Mouse (Mus musculus) ovary, postnatal 10 days (tissue): ENCODE results near the gene Parvg.
"Not testable (repeated sequence)": the region's sequence is repeated elsewhere in the genome, so short reads cannot be mapped to it uniquely, and the experiment has no call there.

Experiments used
- DNase-seq: peaks from one replicate; pipeline ENCODE4 v3.0.0; 2022; ENCODE audit warnings: low spot score

The Parvg gene

GRCm38 (mm10) chr15:84323966-84324869 is at the start of gene Parvg:
Gene Parvg, plus strand, starts transcription at chr15:84324026.
- no peak for DNase-seq

- no peak for DNase-seq
Observed at GRCm38 (mm10) chr15:84276066-84276465, 47.8 kb upstream of the Parvg start.

GRCm38 (mm10) chr15:84278091-84278490 is 45.7 kb upstream of the Parvg start:
- no peak for DNase-seq

- DNase-seq = no peak
Observed at GRCm38 (mm10) chr15:84278656-84279055, 45.2 kb upstream of the Parvg start.

- no peak for DNase-seq
Observed at GRCm38 (mm10) chr15:84280309-84280708, 43.5 kb upstream of the Parvg start.

- no peak for DNase-seq
Observed at GRCm38 (mm10) chr15:84280712-84281347, 43.0 kb upstream of the Parvg start.

- DNase-seq = no peak
Observed at GRCm38 (mm10) chr15:84282206-84283085, 41.4 kb upstream of the Parvg start.

- no peak for DNase-seq
Observed at GRCm38 (mm10) chr15:84284059-84284458, 39.8 kb upstream of the Parvg start.

- DNase-seq = no peak
Observed at GRCm38 (mm10) chr15:84285453-84285852, 38.4 kb upstream of the Parvg start.

- not testable (repeated sequence) for DNase-seq
Observed at GRCm38 (mm10) chr15:84288953-84289352, 34.9 kb upstream of the Parvg start.

- DNase-seq = no peak
Observed at GRCm38 (mm10) chr15:84291097-84291496, 32.7 kb upstream of the Parvg start.

GRCm38 (mm10) chr15:84293590-84293989 is 30.2 kb upstream of the Parvg start:
- no peak for DNase-seq

GRCm38 (mm10) chr15:84294391-84294790 is 29.4 kb upstream of the Parvg start:
- DNase-seq = no peak

GRCm38 (mm10) chr15:84295225-84295624 is 28.6 kb upstream of the Parvg start:
- no peak for DNase-seq

GRCm38 (mm10) chr15:84297454-84297853 is 26.4 kb upstream of the Parvg start:
- DNase-seq = no peak

GRCm38 (mm10) chr15:84298804-84299370 is 24.9 kb upstream of the Parvg start:
- DNase-seq = no peak

- no peak for DNase-seq
Observed at GRCm38 (mm10) chr15:84299662-84300333, 24.0 kb upstream of the Parvg start.

- no peak for DNase-seq
Observed at GRCm38 (mm10) chr15:84300591-84300990, 23.2 kb upstream of the Parvg start.

- DNase-seq = no peak
Observed at GRCm38 (mm10) chr15:84301026-84301425, 22.8 kb upstream of the Parvg start.

GRCm38 (mm10) chr15:84301641-84302420 is 22.0 kb upstream of the Parvg start:
- DNase-seq = no peak

- no peak for DNase-seq
Observed at GRCm38 (mm10) chr15:84303264-84303663, 20.6 kb upstream of the Parvg start.
